Mouse (Mus musculus): ENCODE data around the gene Rapgef6. TPM values are rescaled to one million over a fixed set of nuclear protein-coding genes. Genes with fewer than 3 reads are reported as not detected.

Rapgef6 gene
- total and polyA plus RNA-seq, 2 experiments from 2014 or later: 23.5 to 64.5 TPM

- Histone ChIP-seq H3K4me3 (ENCODE audit: low read depth, low read length) (no peak overlapping the region), H3K27me3 (ENCODE audit: insufficient read depth, low read length) (no peaks in the 10 kb centered on the region), H3K36me3 (ENCODE audit: insufficient read depth) (no peaks in the 10 kb centered on the region), H3K27ac (ENCODE audit: low read depth, low read length) (no peak overlapping the region), H3K4me1 (ENCODE audit: insufficient read depth) (no peaks in the 10 kb centered on the region), H3K9me3 (ENCODE audit: low read length) (no peaks in the 10 kb centered on the region), H3K4me2 (ENCODE audit: low read depth) (no peak overlapping the region), H3K9ac (no peak overlapping the region)
- 87% methylated on average over 2 of the region's 2 CpGs for WGBS
- no peak for TF ChIP-seq CTCF (IDR thresholded peaks at IDR 0.05; ENCODE audit: low read depth)
- ATAC-seq (no peak), DNase-seq (no peak)
These were observed 11.2 kb downstream of the Rapgef6 start for GRCm38 (mm10) chr11:54533834-54534233.

- Histone ChIP-seq H3K9ac (no peak overlapping the region), H3K27ac (ENCODE audit: low read depth, low read length) (no peak overlapping the region), H3K4me2 (ENCODE audit: low read depth) (no peak overlapping the region), H3K27me3 (ENCODE audit: insufficient read depth, low read length) (no peaks in the 10 kb centered on the region), H3K4me3 (ENCODE audit: low read depth, low read length) (no peak overlapping the region), H3K36me3 (ENCODE audit: insufficient read depth) (no peaks in the 10 kb centered on the region), H3K9me3 (ENCODE audit: low read length) (no peaks in the 10 kb centered on the region), H3K4me1 (ENCODE audit: insufficient read depth) (0 out of 2 replicates have a peak, but pooled peaks cover 3% of the 10 kb centered on the region)
- peak; percentile 81 for TF ChIP-seq CTCF (IDR thresholded peaks at IDR 0.05; ENCODE audit: low read depth)
- no peak for ATAC-seq
- DNase-seq: peak; percentile 73
- 47% methylated on average over 6 of the region's 6 CpGs for WGBS
These were observed 12.2 kb downstream of the Rapgef6 start for GRCm38 (mm10) chr11:54534871-54535270.

- Histone ChIP-seq H3K4me2 (ENCODE audit: low read depth) (no peak overlapping the region), H3K4me3 (ENCODE audit: low read depth, low read length) (no peak overlapping the region), H3K27me3 (ENCODE audit: insufficient read depth, low read length) (no peaks in the 10 kb centered on the region), H3K36me3 (ENCODE audit: insufficient read depth) (no peaks in the 10 kb centered on the region), H3K4me1 (ENCODE audit: insufficient read depth) (peaks cover 11% of the 10 kb centered on the region; the same call in 1 of the 2 replicates), H3K9ac (no peak overlapping the region), H3K27ac (ENCODE audit: low read depth, low read length) (no peak overlapping the region), H3K9me3 (ENCODE audit: low read length) (no peaks in the 10 kb centered on the region)
- TF ChIP-seq CTCF (IDR thresholded peaks at IDR 0.05; ENCODE audit: low read depth): no peak
- ATAC-seq (no peak), DNase-seq (no peak)
- WGBS: 60% methylated on average over 2 of the region's 2 CpGs
These were observed 16.4 kb downstream of the Rapgef6 start for GRCm38 (mm10) chr11:54539031-54539430.

GRCm38 (mm10) chr11:54539486-54539885 lies 16.8 kb downstream of the Rapgef6 start:
- 55% methylated on average over 2 of the region's 2 CpGs for WGBS
- no peak for DNase-seq
- no peak for ATAC-seq

GRCm38 (mm10) chr11:54540328-54540727 lies 17.7 kb downstream of the Rapgef6 start:
- H3K4me1 ChIP-seq (ENCODE audit: insufficient read depth): peaks cover 11% of the 10 kb centered on the region; the same call in 1 of the 2 replicates
- H3K27me3 ChIP-seq (ENCODE audit: insufficient read depth, low read length): no peaks in the 10 kb centered on the region
- DNase-seq (no peak), ATAC-seq (peak; percentile 25; the same call in 1 of the 2 replicates)
- no peak overlapping the region for H3K9ac ChIP-seq
- TF ChIP-seq CTCF (IDR thresholded peaks at IDR 0.05; ENCODE audit: low read depth): no peak
- no peaks in the 10 kb centered on the region for H3K36me3 ChIP-seq (ENCODE audit: insufficient read depth)
- no peaks in the 10 kb centered on the region for H3K9me3 ChIP-seq (ENCODE audit: low read length)
- no peak overlapping the region for H3K4me2 ChIP-seq (ENCODE audit: low read depth)
- H3K27ac ChIP-seq (ENCODE audit: low read depth, low read length): no peak overlapping the region
- H3K4me3 ChIP-seq (ENCODE audit: low read depth, low read length): no peak overlapping the region

More at GRCm38 (mm10) chr11:54539486-54539885, 16.8 kb downstream of the Rapgef6 start:
- Histone ChIP-seq H3K4me1 (ENCODE audit: insufficient read depth) (peaks cover 11% of the 10 kb centered on the region; the same call in 1 of the 2 replicates), H3K27me3 (ENCODE audit: insufficient read depth, low read length) (no peaks in the 10 kb centered on the region), H3K27ac (ENCODE audit: low read depth, low read length) (no peak overlapping the region), H3K4me2 (ENCODE audit: low read depth) (no peak overlapping the region), H3K9me3 (ENCODE audit: low read length) (no peaks in the 10 kb centered on the region), H3K4me3 (ENCODE audit: low read depth, low read length) (no peak overlapping the region), H3K36me3 (ENCODE audit: insufficient read depth) (no peaks in the 10 kb centered on the region), H3K9ac (no peak overlapping the region)
- no peak for TF ChIP-seq CTCF (IDR thresholded peaks at IDR 0.05; ENCODE audit: low read depth)

GRCm38 (mm10) chr11:54542414-54542813 lies 19.8 kb downstream of the Rapgef6 start:
- H3K9ac ChIP-seq: no peak overlapping the region
- no peak overlapping the region for H3K4me3 ChIP-seq (ENCODE audit: low read depth, low read length)
- TF ChIP-seq CTCF (IDR thresholded peaks at IDR 0.05; ENCODE audit: low read depth): no peak
- no peak overlapping the region for H3K4me2 ChIP-seq (ENCODE audit: low read depth)
- ATAC-seq: no peak
- peaks cover 11% of the 10 kb centered on the region; the same call in 1 of the 2 replicates for H3K4me1 ChIP-seq (ENCODE audit: insufficient read depth)
- no peak overlapping the region for H3K27ac ChIP-seq (ENCODE audit: low read depth, low read length)
- no peaks in the 10 kb centered on the region for H3K9me3 ChIP-seq (ENCODE audit: low read length)
- H3K36me3 ChIP-seq (ENCODE audit: insufficient read depth): no peaks in the 10 kb centered on the region
- H3K27me3 ChIP-seq (ENCODE audit: insufficient read depth, low read length): no peaks in the 10 kb centered on the region
- no peak for DNase-seq

GRCm38 (mm10) chr11:54554970-54555369 lies 32.3 kb downstream of the Rapgef6 start:
- Histone ChIP-seq H3K9me3 (ENCODE audit: low read length) (no peaks in the 10 kb centered on the region), H3K9ac (no peak overlapping the region), H3K27ac (ENCODE audit: low read depth, low read length) (no peak overlapping the region), H3K4me2 (ENCODE audit: low read depth) (no peak overlapping the region), H3K4me1 (ENCODE audit: insufficient read depth) (no peaks in the 10 kb centered on the region), H3K27me3 (ENCODE audit: insufficient read depth, low read length) (no peaks in the 10 kb centered on the region), H3K4me3 (ENCODE audit: low read depth, low read length) (no peak overlapping the region), H3K36me3 (ENCODE audit: insufficient read depth) (no peaks in the 10 kb centered on the region)
- no peak for TF ChIP-seq CTCF (IDR thresholded peaks at IDR 0.05; ENCODE audit: low read depth)
- no peak for DNase-seq
- 72% methylated on average over 2 of the region's 2 CpGs for WGBS
- no peak for ATAC-seq
